Mouse (Mus musculus) kidney, embryonic 14.5 days (tissue): Measurements from ENCODE around the gene Doc2g. TPM values are rescaled to one million over a fixed set of nuclear protein-coding genes. Genes with fewer than 3 reads are reported as not detected.
A peak's percentile ranks its signal among the peaks of the same experiment; 100 is the strongest.

Experiments
- ATAC-seq: fragments of 200-750 bp; cut with Nextera tagmentation; 2 replicates; pipeline ENCODE4 v1.8.0; 2017; ENCODE audit warnings: moderate number of reproducible peaks, mild to moderate bottlenecking, moderate TSS enrichment, moderate library complexity; ENCODE audit not compliant: low FRiP score, low TSS enrichment
- H3K27ac ChIP-seq: fragments of 300-500 bp; sonication (generic); 2 replicates; pipeline ENCODE4 v1.5.1; 2014; ENCODE audit warnings: low read depth, mild to moderate bottlenecking, low read length, moderate library complexity, mixed read lengths
- H3K27me3 ChIP-seq: fragments of 300-500 bp; sonication (generic); 2 replicates; pipeline ENCODE4 v1.6.1; 2014; ENCODE audit warnings: mild to moderate bottlenecking, low read length; ENCODE audit not compliant: control insufficient read depth, insufficient read depth
- H3K36me3 ChIP-seq: fragments of 300-500 bp; sonication (generic); 2 replicates; pipeline ENCODE4 v1.6.1; 2014; ENCODE audit warnings: low read length, mixed read lengths; ENCODE audit not compliant: control insufficient read depth, insufficient read depth
- H3K4me1 ChIP-seq: fragments of 300-500 bp; sonication (generic); 2 replicates; pipeline ENCODE4 v1.6.1; 2014; ENCODE audit warnings: low read length, mixed read lengths; ENCODE audit not compliant: control insufficient read depth, insufficient read depth
- H3K4me2 ChIP-seq: fragments of 300-500 bp; sonication (generic); replicated peaks from 2 replicates; pipeline ENCODE4 v1.6.1; 2014; ENCODE audit warnings: low read depth, mild to moderate bottlenecking, low read length
- H3K4me3 ChIP-seq: fragments of 300-500 bp; sonication (generic); 2 replicates; pipeline ENCODE4 v1.5.1; 2014; ENCODE audit warnings: mild to moderate bottlenecking, low read length
- H3K9ac ChIP-seq: fragments of 300-500 bp; sonication (generic); 2 replicates; pipeline ENCODE4 v1.6.1; 2014; ENCODE audit warnings: low read depth, mild to moderate bottlenecking, low read length, moderate library complexity
- H3K9me3 ChIP-seq: fragments of 300-500 bp; sonication (generic); 2 replicates; pipeline ENCODE4 v1.6.1; 2016; ENCODE audit warnings: low read length; ENCODE audit not compliant: control insufficient read depth
- WGBS: fragments of 180-500 bp; shearing (Covaris S2); extraction: QIAGEN DNeasy Blood & Tissue Kit; methylation state at CpG from one replicate; pipeline ENCODE4 v1.1.7; 2014; 5-methylcytosine and 5-hydroxymethylcytosine counted together
- polyA plus RNA-seq: library from polyadenylated mRNA; unstranded; fragments of >200 nt; fragmentation: Nextera tagmentation; extraction: Ambion mirVana; gene quantifications from 2 replicates; pipeline ENCODE4 v1.2.1, GENCODE M21; 2014

Doc2g gene
- polyA plus RNA-seq, 1 experiment from 2014 or later, result 5.8 TPM

- ATAC-seq, result peak; percentile 80
- Histone ChIP-seq H3K9me3 (0 out of 2 replicates have a peak, but pooled peaks cover 3% of the 10 kb centered on the region), H3K4me1 (peaks cover 34% of the 10 kb centered on the region), H3K27ac (peak overlapping the region; percentile 85), H3K27me3 (no peaks in the 10 kb centered on the region), H3K36me3 (no peaks in the 10 kb centered on the region), H3K9ac (0 out of 2 replicates have a peak overlapping the region, but pooled peaks have one; percentile 12), H3K4me3 (no peak overlapping the region), H3K4me2 (no peak overlapping the region)
- 6% methylated on average over 8 of the region's 8 CpGs for WGBS
These were observed 17.8 kb upstream of the Doc2g start for GRCm38 (mm10) chr19:3985261-3985681.

GRCm38 (mm10) chr19:3986334-3986733 is 16.8 kb upstream of the Doc2g start, which contains the start of gene Acy3:
Gene Acy3 (plus strand): TSS chr19:3986570.
- Histone ChIP-seq H3K4me2 (peak within 1 kb of the TSS; percentile 12; the same call in 1 of the 2 replicates), H3K4me3 (no peak within 1 kb of the TSS), H3K4me1 (peaks cover 34% of the 10 kb centered on the region)

GRCm38 (mm10) chr19:3988066-3988465 is 15.0 kb upstream of the Doc2g start:
- 92% methylated on average over 14 of the region's 14 CpGs for WGBS
- Histone ChIP-seq H3K27ac (no peak overlapping the region), H3K9me3 (0 out of 2 replicates have a peak, but pooled peaks cover 3% of the 10 kb centered on the region), H3K27me3 (no peaks in the 10 kb centered on the region), H3K36me3 (no peaks in the 10 kb centered on the region), H3K4me1 (peaks cover 34% of the 10 kb centered on the region), H3K4me3 (no peak overlapping the region), H3K9ac (no peak overlapping the region), H3K4me2 (no peak overlapping the region)
- ATAC-seq, result no peak

More at GRCm38 (mm10) chr19:3986334-3986733, 16.8 kb upstream of the Doc2g start, which contains the start of gene Acy3:
- no peaks in the 10 kb centered on the region for H3K27me3 ChIP-seq
- WGBS, result 6% methylated on average over 8 of the region's 8 CpGs
- H3K9me3 ChIP-seq, result 0 out of 2 replicates have a peak, but pooled peaks cover 3% of the 10 kb centered on the region
- no peaks in the 10 kb centered on the region for H3K36me3 ChIP-seq
- ATAC-seq, result peak; percentile 66
- peak within 1 kb of the TSS; percentile 85 for H3K27ac ChIP-seq
- peak within 1 kb of the TSS; percentile 45 for H3K9ac ChIP-seq

- H3K4me1 ChIP-seq, result peaks cover 34% of the 10 kb centered on the region
- H3K4me3 ChIP-seq, result no peak overlapping the region
- no peak overlapping the region for H3K27ac ChIP-seq
- H3K9ac ChIP-seq, result no peak overlapping the region
- H3K9me3 ChIP-seq, result 0 out of 2 replicates have a peak, but pooled peaks cover 3% of the 10 kb centered on the region
- H3K27me3 ChIP-seq, result no peaks in the 10 kb centered on the region
- H3K36me3 ChIP-seq, result no peaks in the 10 kb centered on the region
- ATAC-seq, result no peak
- WGBS, result 91% methylated on average over 4 of the region's 4 CpGs
- H3K4me2 ChIP-seq, result no peak overlapping the region
These were observed 14.4 kb upstream of the Doc2g start for GRCm38 (mm10) chr19:3988750-3989149.

GRCm38 (mm10) chr19:3990804-3991203 is 12.3 kb upstream of the Doc2g start:
- Histone ChIP-seq H3K27me3 (no peaks in the 10 kb centered on the region), H3K36me3 (no peaks in the 10 kb centered on the region), H3K4me2 (no peak overlapping the region), H3K9ac (no peak overlapping the region), H3K27ac (no peak overlapping the region), H3K9me3 (0 out of 2 replicates have a peak, but pooled peaks cover 3% of the 10 kb centered on the region), H3K4me1 (peaks cover 21% of the 10 kb centered on the region), H3K4me3 (no peak overlapping the region)
- WGBS, result 15% methylated on average over 6 of the region's 6 CpGs
- no peak for ATAC-seq

GRCm38 (mm10) chr19:3991562-3991961 is 11.6 kb upstream of the Doc2g start:
- Histone ChIP-seq H3K36me3 (no peaks in the 10 kb centered on the region), H3K9ac (no peak overlapping the region), H3K4me1 (peaks cover 18% of the 10 kb centered on the region), H3K4me2 (no peak overlapping the region), H3K9me3 (0 out of 2 replicates have a peak, but pooled peaks cover 3% of the 10 kb centered on the region), H3K27me3 (no peaks in the 10 kb centered on the region), H3K4me3 (no peak overlapping the region), H3K27ac (no peak overlapping the region)
- no peak for ATAC-seq
- WGBS, result 97% methylated on average over 3 of the region's 3 CpGs

- peaks cover 18% of the 10 kb centered on the region for H3K4me1 ChIP-seq
- ATAC-seq, result no peak
- 93% methylated on average over 3 of the region's 3 CpGs for WGBS
- no peaks in the 10 kb centered on the region for H3K27me3 ChIP-seq
- H3K4me3 ChIP-seq, result no peak overlapping the region
- no peak overlapping the region for H3K27ac ChIP-seq
- H3K9ac ChIP-seq, result no peak overlapping the region
- H3K9me3 ChIP-seq, result 0 out of 2 replicates have a peak, but pooled peaks cover 3% of the 10 kb centered on the region
- H3K36me3 ChIP-seq, result no peaks in the 10 kb centered on the region
- H3K4me2 ChIP-seq, result no peak overlapping the region
These were observed 11.1 kb upstream of the Doc2g start for GRCm38 (mm10) chr19:3991966-3992365.

GRCm38 (mm10) chr19:3992416-3992815 is 10.7 kb upstream of the Doc2g start, which contains the start of gene Tbx10:
Gene Tbx10 (plus strand): TSS chr19:3992752.
- Histone ChIP-seq H3K9ac (no peak within 1 kb of the TSS), H3K27ac (no peak within 1 kb of the TSS), H3K27me3 (no peaks in the 10 kb centered on the region), H3K4me3 (no peak within 1 kb of the TSS), H3K9me3 (0 out of 2 replicates have a peak, but pooled peaks cover 3% of the 10 kb centered on the region), H3K36me3 (no peaks in the 10 kb centered on the region), H3K4me1 (peaks cover 17% of the 10 kb centered on the region), H3K4me2 (no peak within 1 kb of the TSS)
- WGBS, result 35% methylated on average over 5 of the region's 5 CpGs
- no peak for ATAC-seq

GRCm38 (mm10) chr19:3994932-3995331 is 8.2 kb upstream of the Doc2g start:
- no peak overlapping the region for H3K9ac ChIP-seq

More at GRCm38 (mm10) chr19:3994932-3995331, 8.2 kb upstream of the Doc2g start:
- Histone ChIP-seq H3K36me3 (no peaks in the 10 kb centered on the region), H3K9me3 (no peaks in the 10 kb centered on the region), H3K4me1 (peaks cover 27% of the 10 kb centered on the region), H3K27ac (no peak overlapping the region), H3K27me3 (no peaks in the 10 kb centered on the region), H3K4me2 (no peak overlapping the region), H3K4me3 (no peak overlapping the region)
- WGBS, result 26% methylated on average over 6 of the region's 6 CpGs
- no peak for ATAC-seq
